Mouse (Mus musculus) limb, embryonic 14.5 days (tissue): Measurements from ENCODE around the gene Alg12. TPM values are rescaled to one million over a fixed set of nuclear protein-coding genes. Genes with fewer than 3 reads are reported as not detected.

Experiments
- ATAC-seq: fragments of 200-750 bp; cut with Nextera tagmentation; 2 replicates; pipeline ENCODE4 v1.8.0; 2017; ENCODE audit warnings: low read depth, moderate number of reproducible peaks, moderate TSS enrichment; ENCODE audit not compliant: low FRiP score
- DNase-seq: peaks from one replicate; pipeline ENCODE4 v3.0.0-alpha.2; 2015; ENCODE audit warnings: low spot score
- H3K27ac ChIP-seq: fragments of 300-500 bp; sonication (generic); replicated peaks from 2 replicates; pipeline ENCODE4 v1.5.1; 2014; ENCODE audit warnings: low read depth, mild to moderate bottlenecking, low read length, moderate library complexity, mixed read lengths
- H3K27me3 ChIP-seq: fragments of 300-500 bp; sonication (generic); 2 replicates; pipeline ENCODE4 v1.6.1; 2014; ENCODE audit warnings: low read length, mixed read lengths; ENCODE audit not compliant: control insufficient read depth, insufficient read depth
- H3K36me3 ChIP-seq: fragments of 300-500 bp; sonication (generic); 2 replicates; pipeline ENCODE4 v1.6.1; 2014; ENCODE audit warnings: mild to moderate bottlenecking, low read length, moderate library complexity, mixed read lengths; ENCODE audit not compliant: control insufficient read depth, insufficient read depth
- H3K4me1 ChIP-seq: fragments of 300-500 bp; sonication (generic); 2 replicates; pipeline ENCODE4 v1.6.1; 2014; ENCODE audit warnings: antibody characterized with exemption, low read length, mixed read lengths; ENCODE audit not compliant: control insufficient read depth, insufficient read depth
- H3K4me2 ChIP-seq: fragments of 300-500 bp; sonication (generic); replicated peaks from 2 replicates; pipeline ENCODE4 v1.6.1; 2014; ENCODE audit warnings: low read depth, mild to moderate bottlenecking, low read length, moderate library complexity; ENCODE audit not compliant: severe bottlenecking
- H3K4me3 ChIP-seq: fragments of 300-500 bp; sonication (generic); replicated peaks from 2 replicates; pipeline ENCODE4 v1.5.1; 2014; ENCODE audit warnings: low read length
- H3K9ac ChIP-seq: fragments of 300-500 bp; sonication (generic); 2 replicates; pipeline ENCODE4 v1.6.1; 2014; ENCODE audit warnings: mild to moderate bottlenecking, low read depth, low read length, moderate library complexity; ENCODE audit not compliant: severe bottlenecking
- H3K9me3 ChIP-seq: fragments of 300-500 bp; sonication (generic); 2 replicates; pipeline ENCODE4 v1.6.1; 2016; ENCODE audit warnings: low read length; ENCODE audit not compliant: control insufficient read depth
- POLR2A ChIP-seq: fragments of 200-500 bp; IDR thresholded peaks from 2 replicates; pipeline ENCODE4 v1.8.0; 2012; ENCODE audit warnings: inconsistent platforms, mild to moderate bottlenecking, moderate library complexity, borderline replicate concordance; ENCODE audit not compliant: insufficient read depth, insufficient read length; ENCODE audit errors: extremely low read depth
- WGBS: fragments of 180-500 bp; shearing (Covaris S2); extraction: QIAGEN DNeasy Blood & Tissue Kit; methylation state at CpG from one replicate; pipeline ENCODE4 v1.1.7; 2014; 5-methylcytosine and 5-hydroxymethylcytosine counted together
- polyA plus RNA-seq, 2 experiments: library from polyadenylated mRNA; depleted of rRNA in 1 of 2; stranded (reverse) in 1 of 2; unstranded in 1 of 2; fragments of >200 nt; fragmentation: Nextera tagmentation in 1 of 2; extraction: Ambion mirVana in 1 of 2; gene quantifications; 2 replicates each; pipeline versions ENCODE4 v1.2.1 to v1.2.3; 2012 to 2014

The Alg12 gene
- polyA plus RNA-seq, 2 experiments = 12.1 to 17.9 TPM

- no peak for ATAC-seq
- Histone ChIP-seq H3K4me1 (peaks cover 3% of the 10 kb centered on the region; the same call in 1 of the 2 replicates), H3K4me3 (no peak overlapping the region), H3K9ac (no peak overlapping the region), H3K4me2 (no peak overlapping the region), H3K27ac (no peak overlapping the region), H3K36me3 (peaks cover 14% of the 10 kb centered on the region), H3K27me3 (no peaks in the 10 kb centered on the region), H3K9me3 (no peaks in the 10 kb centered on the region)
- 79% methylated on average over 5 of the region's 5 CpGs for WGBS
- DNase-seq = no peak
- TF ChIP-seq POLR2A = no peak
Observed at GRCm38 (mm10) chr15:88830696-88831095, 11.6 kb upstream of the Alg12 start.

- DNase-seq (no peak), ATAC-seq (no peak)
- Histone ChIP-seq H3K9ac (no peak overlapping the region), H3K4me2 (no peak overlapping the region), H3K27ac (no peak overlapping the region), H3K36me3 (peaks cover 22% of the 10 kb centered on the region), H3K27me3 (no peaks in the 10 kb centered on the region), H3K9me3 (no peaks in the 10 kb centered on the region), H3K4me3 (no peak overlapping the region), H3K4me1 (peaks cover 3% of the 10 kb centered on the region; the same call in 1 of the 2 replicates)
- no peak for TF ChIP-seq POLR2A
- WGBS = 67% methylated on average over 6 of the region's 6 CpGs
Observed at GRCm38 (mm10) chr15:88829791-88830440, 10.8 kb upstream of the Alg12 start.

GRCm38 (mm10) chr15:88828800-88829705 lies 9.9 kb upstream of the Alg12 start:
- Histone ChIP-seq H3K4me3 (no peak overlapping the region), H3K27ac (no peak overlapping the region), H3K36me3 (peaks cover 31% of the 10 kb centered on the region), H3K4me1 (peaks cover 3% of the 10 kb centered on the region; the same call in 1 of the 2 replicates), H3K27me3 (no peaks in the 10 kb centered on the region), H3K4me2 (no peak overlapping the region), H3K9ac (no peak overlapping the region), H3K9me3 (no peaks in the 10 kb centered on the region)
- ATAC-seq (peak; percentile 90), DNase-seq (peak; percentile 90)
- 60% methylated on average over 16 of the region's 17 CpGs for WGBS
- no peak for TF ChIP-seq POLR2A

DNA sequence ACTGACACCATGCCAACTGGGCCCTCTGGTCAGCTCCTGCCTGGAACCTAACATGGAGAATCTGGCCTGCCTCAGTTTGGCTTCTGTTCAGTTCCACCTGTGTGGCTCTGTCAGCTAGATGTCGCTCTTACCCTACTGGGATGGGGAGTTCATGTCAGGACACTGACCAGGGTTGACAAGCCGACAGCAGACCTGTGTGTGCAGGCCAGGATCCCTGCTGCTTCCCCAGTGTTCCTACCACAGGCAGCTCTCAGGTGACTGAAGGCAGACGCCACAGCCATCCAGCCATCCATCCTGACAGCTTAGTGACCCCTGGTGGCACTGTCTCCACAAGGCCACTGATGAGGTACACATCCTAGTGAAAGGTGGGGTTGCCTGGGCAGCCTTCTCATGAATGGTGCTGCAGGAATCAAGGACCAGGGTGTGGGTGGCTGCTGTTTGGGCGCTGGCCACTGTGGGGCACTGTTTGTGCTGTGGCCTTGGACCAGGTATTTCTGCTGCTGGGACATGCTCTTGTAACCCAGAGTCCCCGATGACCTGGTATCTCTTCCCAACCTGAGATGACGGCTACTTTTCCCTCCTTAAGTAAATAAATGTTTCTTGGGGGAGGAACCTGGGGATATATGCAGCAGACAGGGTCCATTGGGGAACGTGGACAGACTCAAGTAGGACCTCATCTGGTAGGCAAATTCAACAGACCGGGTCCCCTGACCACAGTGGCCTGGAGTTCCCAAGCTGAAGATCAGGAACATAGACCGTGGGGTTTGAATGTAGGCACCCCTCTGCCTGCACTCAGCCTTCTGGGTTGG lies 9.1 kb upstream of the Alg12 start:
- peak; percentile 31; the same call in 1 of the 2 replicates for ATAC-seq
- 23% methylated on average over 9 of the region's 9 CpGs for WGBS
- Histone ChIP-seq H3K4me1 (peaks cover 3% of the 10 kb centered on the region; the same call in 1 of the 2 replicates), H3K9ac (no peak overlapping the region), H3K4me3 (no peak overlapping the region), H3K4me2 (no peak overlapping the region), H3K27ac (no peak overlapping the region), H3K36me3 (peaks cover 39% of the 10 kb centered on the region), H3K9me3 (no peaks in the 10 kb centered on the region), H3K27me3 (no peaks in the 10 kb centered on the region)
- TF ChIP-seq POLR2A = no peak
- DNase-seq = peak; percentile 52

DNA sequence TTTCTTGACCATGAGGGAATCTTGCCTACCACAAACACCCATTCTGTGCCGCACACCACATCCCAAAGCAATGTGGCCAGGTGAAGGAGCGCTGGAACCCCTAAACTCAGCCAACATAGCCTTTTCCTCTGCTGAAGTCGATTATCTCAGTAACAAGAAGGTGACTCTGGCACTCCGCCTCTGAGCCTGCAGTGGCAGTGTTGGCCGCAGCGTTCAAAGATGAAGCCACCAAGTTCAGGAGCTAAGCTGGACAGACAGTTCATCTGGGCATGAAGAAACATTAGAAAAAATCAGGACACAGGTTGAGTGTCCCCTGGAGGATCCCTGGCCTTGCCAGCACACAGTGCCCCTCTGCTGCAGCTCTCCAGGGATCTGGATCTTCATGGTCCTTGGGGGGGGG lies 8.3 kb upstream of the Alg12 start:
- DNase-seq = no peak
- Histone ChIP-seq H3K27ac (no peak overlapping the region), H3K9me3 (no peaks in the 10 kb centered on the region), H3K27me3 (no peaks in the 10 kb centered on the region), H3K4me3 (no peak overlapping the region), H3K4me1 (peaks cover 3% of the 10 kb centered on the region; the same call in 1 of the 2 replicates), H3K9ac (no peak overlapping the region), H3K36me3 (peaks cover 46% of the 10 kb centered on the region), H3K4me2 (no peak overlapping the region)
- no peak for ATAC-seq
- TF ChIP-seq POLR2A = no peak
- WGBS = 83% methylated on average over 6 of the region's 6 CpGs
